Mouse (Mus musculus) stomach, postnatal 0 days (tissue): ENCODE results near the gene Slc22a2.

Source experiments
- CTCF ChIP-seq: IDR thresholded peaks from 2 replicates; pipeline ENCODE4 v1.5.1; 2016; ENCODE audit warnings: antibody characterized with exemption, low read depth, mild to moderate bottlenecking, moderate library complexity
- EP300 ChIP-seq: optimal IDR thresholded peaks from 2 replicates; pipeline ENCODE3; 2016; ENCODE audit warnings: antibody characterized with exemption

- TF ChIP-seq CTCF, result no peak
- TF ChIP-seq EP300, result no peak
Measured at GRCm38 (mm10) chr17:12585366-12585765, 1.4 kb downstream of the Slc22a2 start.
